Mouse (Mus musculus): ENCODE data around the gene Ccl22. TPM values are rescaled to one million over a fixed set of nuclear protein-coding genes. Genes with fewer than 3 reads are reported as not detected.

The Ccl22 gene
- polyA plus RNA-seq (2012; rRNA removed): 7.7 and 8.9 TPM in 2 replicates

DNA sequence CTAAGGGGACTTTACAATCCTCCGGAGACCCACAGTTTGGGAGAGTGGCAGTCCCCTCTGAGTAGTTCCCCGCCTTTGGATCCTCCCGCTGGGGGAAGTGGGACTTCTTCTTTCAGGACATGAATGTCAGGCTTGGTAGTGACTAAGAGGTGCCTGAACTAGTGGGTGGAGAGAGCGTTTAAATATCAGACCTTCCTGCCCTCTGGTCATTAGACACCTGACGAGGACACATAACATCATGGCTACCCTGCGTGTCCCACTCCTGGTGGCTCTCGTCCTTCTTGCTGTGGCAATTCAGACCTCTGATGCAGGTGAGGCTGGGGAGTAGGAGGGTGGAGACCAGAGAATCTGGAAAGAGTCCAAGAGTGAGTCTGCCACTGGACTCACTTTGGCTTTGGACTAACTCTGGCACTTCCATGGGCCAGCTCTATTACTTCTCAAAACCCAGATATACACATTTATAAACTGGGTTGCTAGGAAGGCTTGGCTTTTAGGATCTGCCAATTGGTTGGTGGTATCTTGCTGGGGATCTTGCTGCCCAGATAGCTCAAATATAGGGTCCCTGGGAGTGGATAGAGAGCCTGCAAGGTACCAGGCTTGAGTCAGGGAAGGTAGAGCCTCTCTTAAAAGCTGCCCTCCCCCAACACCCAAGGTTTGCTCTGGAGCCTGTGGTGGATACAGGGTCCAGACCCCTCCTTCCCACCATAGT is at the start of gene Ccl22:
Gene Ccl22 (plus strand): TSS at position 115 of the 709 bp plus-strand sequence.
- no peak for DNase-seq (ENCODE audit: low read depth, low spot score)
- 84% methylated on average over 7 of the region's 7 CpGs for WGBS

- no peak for DNase-seq (ENCODE audit: low read depth, low spot score)
- WGBS: under 1% methylated on average over 41 of the region's 41 CpGs
These were observed 49.4 kb upstream of the Ccl22 start, which contains the start of gene Pllp for GRCm38 (mm10) chr8:94695994-94696384. TSS of gene Pllp (minus strand) at chr8:94696278.

DNA sequence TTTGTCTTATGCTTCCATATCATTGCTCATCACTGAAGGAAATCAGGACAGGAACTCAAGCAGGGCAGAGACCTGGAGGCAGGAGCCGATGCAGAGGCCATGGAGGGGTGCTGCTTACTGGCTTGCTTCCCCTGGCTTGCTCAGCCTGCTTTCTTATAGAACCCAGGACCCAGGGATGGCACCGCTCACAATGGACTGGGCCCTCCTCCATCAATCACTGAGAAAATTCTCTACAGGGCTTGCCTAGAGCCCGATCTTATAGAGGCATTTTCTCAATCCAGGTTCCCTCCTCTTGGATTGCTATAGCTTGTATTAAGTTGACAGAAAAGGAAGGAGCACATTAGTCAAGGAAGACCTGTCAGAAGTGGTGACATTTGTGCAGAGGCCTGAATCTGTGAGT is 48.8 kb upstream of the Ccl22 start:
- no peak for DNase-seq (ENCODE audit: low read depth, low spot score)
- WGBS: 63% methylated on average over 3 of the region's 3 CpGs

GRCm38 (mm10) chr8:94697956-94698355 is 47.4 kb upstream of the Ccl22 start:
- 93% methylated on average over 6 of the region's 6 CpGs for whole genome bisulfite sequencing
- no peak for DNase-seq (ENCODE audit: low read depth, low spot score)

GRCm38 (mm10) chr8:94699366-94699765 is 46.0 kb upstream of the Ccl22 start:
- no peak for DNase-seq (ENCODE audit: low read depth, low spot score)
- 82% methylated on average over 16 of the region's 16 CpGs for WGBS

GRCm38 (mm10) chr8:94700421-94700935 is 44.9 kb upstream of the Ccl22 start:
- 86% methylated on average over 4 of the region's 4 CpGs for WGBS
- DNase-seq (ENCODE audit: low read depth, low spot score): no peak

- DNase-seq (ENCODE audit: low read depth, low spot score): no peak
- 56% methylated on average over 3 of the region's 3 CpGs for WGBS
These were observed 43.2 kb upstream of the Ccl22 start for GRCm38 (mm10) chr8:94702156-94702555.

DNA sequence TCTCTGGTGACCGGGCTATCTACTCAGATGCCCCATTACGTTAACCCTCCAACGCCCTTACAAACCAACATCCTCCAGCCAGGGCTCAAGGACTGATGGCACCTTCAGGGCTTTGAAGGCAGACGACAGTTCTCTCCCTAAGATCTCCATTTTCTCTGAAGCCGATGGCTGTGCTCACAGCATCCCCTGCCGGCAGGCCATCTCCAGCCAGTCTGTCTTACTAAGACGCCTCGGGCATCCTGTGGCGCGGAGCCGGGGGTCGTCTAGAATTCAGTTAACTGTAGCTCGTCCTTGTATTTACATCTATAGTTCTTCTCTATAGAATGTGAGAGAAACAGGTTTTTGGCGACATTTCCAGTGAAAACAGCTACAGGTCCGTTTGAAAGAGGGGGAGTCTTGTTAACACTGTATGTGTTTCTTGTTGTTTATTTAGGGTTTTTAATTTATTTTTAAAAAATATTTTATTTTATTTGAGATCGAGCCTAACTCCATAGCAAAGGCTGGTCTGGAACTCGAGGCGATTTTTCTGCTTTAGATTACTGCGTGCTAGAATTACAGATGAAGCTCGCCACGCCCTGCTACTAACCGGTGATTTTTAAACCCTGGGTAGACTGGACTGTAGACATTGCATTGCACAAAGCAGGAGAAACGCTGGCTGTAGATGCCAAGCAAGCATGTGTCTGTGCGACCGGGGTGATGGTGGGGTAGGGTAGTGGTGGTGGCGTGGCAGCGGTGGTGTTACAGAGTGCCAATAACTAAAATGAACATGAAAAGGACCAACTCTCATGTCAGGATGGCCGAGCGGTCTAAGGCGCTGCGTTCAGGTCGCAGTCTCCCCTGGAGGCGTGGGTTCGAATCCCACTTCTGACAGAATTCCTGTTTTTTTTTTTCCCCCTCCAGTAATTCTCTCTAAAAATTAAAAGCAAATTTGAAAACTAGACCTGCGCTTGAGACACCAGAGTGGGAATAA is 42.3 kb upstream of the Ccl22 start:
- WGBS: under 1% methylated on average over 35 of the region's 35 CpGs
- no peak for DNase-seq (ENCODE audit: low read depth, low spot score)

GRCm38 (mm10) chr8:94703972-94704668 is 41.3 kb upstream of the Ccl22 start:
- peak; percentile 93 for DNase-seq (ENCODE audit: low read depth, low spot score)

GRCm38 (mm10) chr8:94704669-94704984 is 40.8 kb upstream of the Ccl22 start:
- DNase-seq (ENCODE audit: low read depth, low spot score): no peak
- WGBS: 12% methylated on average over 9 of the region's 9 CpGs

More at GRCm38 (mm10) chr8:94703972-94704668, 41.3 kb upstream of the Ccl22 start:
- WGBS: under 1% methylated on average over 35 of the region's 35 CpGs

- WGBS: 83% methylated on average over 10 of the region's 10 CpGs
- no peak for DNase-seq (ENCODE audit: low read depth, low spot score)
These were observed 39.7 kb upstream of the Ccl22 start for GRCm38 (mm10) chr8:94705581-94706245.

DNA sequence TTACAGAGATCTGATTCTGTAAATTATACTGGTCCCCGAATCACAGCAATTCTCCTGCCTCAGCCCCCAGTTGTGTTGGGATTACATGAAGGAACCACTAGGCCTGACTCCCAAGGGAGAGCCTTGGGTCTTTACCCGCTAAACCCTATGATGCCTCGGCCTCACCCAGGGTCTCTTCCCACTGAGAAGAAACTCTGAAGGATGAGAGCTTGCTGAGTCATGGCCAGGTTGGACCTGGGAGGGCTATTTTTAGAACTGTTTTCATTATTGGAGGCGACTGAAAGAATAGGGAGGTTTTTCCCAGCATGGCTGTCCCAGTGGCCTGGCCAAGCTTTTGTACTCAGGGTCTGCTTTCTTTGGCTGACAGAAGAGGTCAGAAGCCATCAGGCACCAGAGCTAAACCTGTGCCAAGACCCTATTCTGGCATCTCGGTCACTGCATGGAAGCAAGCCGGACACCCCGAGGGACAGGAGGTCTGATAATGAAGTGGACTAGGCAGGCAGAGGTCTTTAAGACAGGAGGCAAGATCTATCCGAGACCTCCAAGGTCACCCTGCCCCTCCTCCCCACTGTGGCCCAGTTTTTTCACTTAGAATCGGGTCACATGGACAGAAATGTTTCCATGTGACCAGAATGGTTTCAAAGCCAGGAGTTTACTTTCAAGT is 38.5 kb upstream of the Ccl22 start:
- 74% methylated on average over 9 of the region's 9 CpGs for WGBS
- DNase-seq (ENCODE audit: low read depth, low spot score): no peak

DNA sequence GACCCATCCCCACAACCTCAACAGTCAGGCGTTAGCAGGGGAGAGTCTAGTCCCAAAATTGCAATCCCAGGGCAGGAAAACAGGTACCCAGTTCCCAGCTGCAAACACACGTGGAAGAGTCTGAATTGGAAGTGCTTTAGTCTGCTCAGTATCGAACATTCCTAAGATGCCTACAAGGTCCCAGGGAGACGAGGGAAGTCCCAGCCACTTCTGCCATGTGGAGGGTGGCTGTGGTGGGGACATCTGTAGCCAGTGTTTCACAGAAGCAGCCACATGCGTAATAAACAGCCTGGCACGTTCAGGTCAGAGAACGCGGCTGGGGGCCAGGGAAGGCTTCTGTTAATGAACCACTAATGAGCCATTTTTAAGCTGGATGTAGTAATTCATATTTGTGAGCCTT is 35.1 kb upstream of the Ccl22 start:
- 70% methylated on average over 8 of the region's 8 CpGs for WGBS
- no peak for DNase-seq (ENCODE audit: low read depth, low spot score)

DNA sequence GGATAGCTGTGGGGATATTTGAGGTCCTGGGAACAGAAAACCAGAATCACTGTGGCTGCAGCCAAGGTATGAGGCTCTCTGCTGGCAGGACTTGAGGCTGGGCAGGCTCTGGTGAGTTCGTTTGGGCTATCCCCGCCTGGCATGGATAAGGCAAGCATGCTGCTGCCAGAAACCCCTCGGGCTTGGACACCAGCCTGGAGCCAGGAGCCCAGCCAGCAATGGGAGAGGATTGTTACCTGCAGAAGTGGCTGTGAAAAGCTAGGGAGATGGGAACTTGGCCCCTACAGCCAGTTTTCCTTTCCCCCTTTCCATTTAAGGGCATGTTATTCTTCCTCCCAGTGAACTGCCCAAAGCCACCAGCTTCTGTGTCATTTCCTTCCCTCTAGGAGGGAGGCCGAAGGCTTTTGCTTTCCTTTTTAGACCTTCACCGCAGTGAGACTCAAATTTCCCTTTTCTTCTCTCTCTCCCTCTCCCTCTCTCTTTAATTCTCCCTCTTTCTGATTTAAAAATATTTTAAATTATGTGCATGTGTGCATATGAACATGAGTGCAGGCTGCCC is 34.2 kb upstream of the Ccl22 start:
- 47% methylated on average over 5 of the region's 5 CpGs for WGBS
- DNase-seq (ENCODE audit: low read depth, low spot score): no peak

GRCm38 (mm10) chr8:94714556-94714955 is 30.8 kb upstream of the Ccl22 start:
- no peak for DNase-seq (ENCODE audit: low read depth, low spot score)
- 44% methylated on average over 5 of the region's 5 CpGs for WGBS

GRCm38 (mm10) chr8:94715871-94716270 is 29.5 kb upstream of the Ccl22 start:
- no peak for DNase-seq (ENCODE audit: low read depth, low spot score)

DNA sequence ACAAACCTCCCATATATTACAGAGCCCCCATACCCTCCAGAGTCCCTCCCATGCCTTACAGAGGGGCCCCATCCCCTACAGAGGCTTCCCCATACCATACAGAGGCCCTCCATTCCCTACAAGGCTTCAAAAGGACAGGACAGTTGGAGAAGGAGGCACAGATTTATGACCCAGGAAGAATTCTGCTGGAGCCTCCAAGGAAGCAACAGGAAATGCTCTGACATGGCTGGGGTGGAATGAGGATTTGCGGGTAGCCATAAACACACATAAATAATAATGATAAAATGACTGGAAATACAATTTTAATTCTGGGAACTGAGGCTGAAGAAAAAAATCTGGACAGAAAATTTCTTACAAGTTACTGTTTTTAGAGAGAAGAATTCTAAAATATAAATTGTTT is 28.5 kb upstream of the Ccl22 start:
- no peak for DNase-seq (ENCODE audit: low read depth, low spot score)

More at GRCm38 (mm10) chr8:94715871-94716270, 29.5 kb upstream of the Ccl22 start:
- 87% methylated on average over 3 of the region's 3 CpGs for WGBS

DNA sequence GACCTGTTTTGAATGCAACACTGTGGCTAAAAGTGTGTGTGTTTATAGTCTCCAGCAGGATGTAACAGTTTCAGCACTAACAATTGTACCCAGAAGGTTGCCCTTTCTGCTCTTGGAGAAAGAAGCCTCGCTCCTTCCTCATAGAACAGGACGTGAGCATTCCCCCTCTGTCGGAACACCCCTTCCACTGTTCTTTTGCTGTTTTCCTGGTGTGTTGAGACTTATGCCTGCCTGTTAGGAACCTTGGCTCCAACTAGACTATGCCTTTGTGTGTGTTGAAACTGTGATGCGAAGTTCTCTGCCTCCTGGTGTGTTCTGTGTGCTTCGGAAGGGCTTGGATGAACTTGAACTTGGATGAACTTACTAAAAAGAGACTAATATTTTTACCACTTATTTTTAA is 19.4 kb upstream of the Ccl22 start:
- WGBS: 79% methylated on average over 5 of the region's 5 CpGs

More for the DNA sequence above, 28.5 kb upstream of the Ccl22 start:
- 62% methylated on average over 1 of the region's 1 CpGs for WGBS

More for the DNA sequence above, 19.4 kb upstream of the Ccl22 start:
- no peak for DNase-seq (ENCODE audit: low read depth, low spot score)
